Mouse (Mus musculus): Measurements from ENCODE around the gene Vti1b.

DNA sequence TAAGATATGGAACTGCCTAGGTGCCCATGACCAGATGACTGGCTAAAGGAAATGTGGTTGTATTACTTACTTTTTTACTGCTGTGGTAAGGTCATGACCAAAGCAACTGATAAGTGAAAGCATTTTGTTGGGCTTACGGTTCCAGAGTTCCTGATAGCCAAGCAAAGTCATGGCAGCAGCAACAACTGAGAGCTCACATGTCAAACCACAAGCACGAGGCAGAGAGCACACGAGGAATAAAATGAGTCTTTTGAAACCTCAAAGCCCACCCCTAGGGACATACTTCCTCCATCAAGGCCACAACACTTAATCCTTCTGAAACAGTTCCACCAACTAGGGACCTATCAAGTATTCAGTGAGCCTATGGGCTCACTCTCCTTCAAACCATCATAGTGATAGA is 29.4 kb upstream of the Vti1b start:
- TF ChIP-seq CTCF (IDR thresholded peaks at IDR 0.05; ENCODE audit: borderline replicate concordance, insufficient read depth, low read length) (no peak), POLR2A (IDR thresholded peaks at IDR 0.05; ENCODE audit: low read depth, low read length) (no peak)
